Mouse (Mus musculus) hindbrain, embryonic 14.5 days (tissue): ENCODE data around the gene Baz2b. TPM values are rescaled to one million over a fixed set of nuclear protein-coding genes. Genes with fewer than 3 reads are reported as not detected.
A peak's percentile ranks its signal among the peaks of the same experiment; 100 is the strongest.

ENCODE experiments used
- ATAC-seq: fragments of 200-750 bp; cut with Nextera tagmentation; 2 replicates; pipeline ENCODE4 v1.8.0; 2017; ENCODE audit warnings: moderate number of reproducible peaks, mild to moderate bottlenecking, moderate TSS enrichment, moderate library complexity; ENCODE audit not compliant: low FRiP score
- DNase-seq: peaks from one replicate; pipeline ENCODE4 v3.0.0-alpha.2; 2015; ENCODE audit warnings: low spot score
- H3K27ac ChIP-seq: fragments of 300-500 bp; sonication (generic); 2 replicates; pipeline ENCODE4 v1.5.1; 2014; ENCODE audit warnings: mild to moderate bottlenecking, moderate library complexity
- H3K27me3 ChIP-seq: fragments of 300-500 bp; sonication (generic); 2 replicates; pipeline ENCODE4 v1.6.1; 2014; ENCODE audit warnings: mild to moderate bottlenecking, low read length, mixed read lengths; ENCODE audit not compliant: control insufficient read depth, insufficient read depth
- H3K36me3 ChIP-seq: fragments of 300-500 bp; sonication (generic); replicated peaks from 2 replicates; pipeline ENCODE4 v1.6.1; 2014; ENCODE audit not compliant: control insufficient read depth, insufficient read depth
- H3K4me1 ChIP-seq: fragments of 300-500 bp; sonication (generic); replicated peaks from 2 replicates; pipeline ENCODE4 v1.6.1; 2014; ENCODE audit warnings: antibody characterized with exemption, low read length, mixed read lengths; ENCODE audit not compliant: control insufficient read depth, insufficient read depth
- H3K4me2 ChIP-seq: fragments of 300-500 bp; sonication (generic); replicated peaks from 2 replicates; pipeline ENCODE4 v1.6.1; 2014; ENCODE audit warnings: mild to moderate bottlenecking, moderate library complexity
- H3K4me3 ChIP-seq: fragments of 300-500 bp; sonication (generic); replicated peaks from 2 replicates; pipeline ENCODE4 v1.5.1; 2014; ENCODE audit warnings: mild to moderate bottlenecking, low read length
- H3K9ac ChIP-seq: fragments of 300-500 bp; sonication (generic); 2 replicates; pipeline ENCODE4 v1.6.1; 2014
- H3K9me3 ChIP-seq: fragments of 300-500 bp; sonication (generic); 2 replicates; pipeline ENCODE4 v1.6.1; 2016; ENCODE audit warnings: low read length; ENCODE audit not compliant: control insufficient read depth
- WGBS: fragments of 180-500 bp; shearing (Covaris S2); extraction: QIAGEN DNeasy Blood & Tissue Kit; methylation state at CpG from one replicate; pipeline ENCODE4 v1.1.7; 2014; 5-methylcytosine and 5-hydroxymethylcytosine counted together
- polyA plus RNA-seq: library from polyadenylated mRNA; unstranded; fragments of >200 nt; fragmentation: Nextera tagmentation; extraction: Ambion mirVana; gene quantifications from 2 replicates; pipeline ENCODE4 v1.2.1, GENCODE M21; 2014

Gene Baz2b
- 78.5 and 81.2 TPM in 2 replicates for polyA plus RNA-seq

- ATAC-seq: peak; percentile 93
- peaks cover 16% of the 10 kb centered on the region; the same call in 1 of the 2 replicates for H3K36me3 ChIP-seq
- H3K27me3 ChIP-seq: no peaks in the 10 kb centered on the region
- H3K4me1 ChIP-seq: peaks cover 34% of the 10 kb centered on the region
- peak; percentile 90 for DNase-seq
- H3K9ac ChIP-seq: peak within 1 kb of the TSS; percentile 91
- peak within 1 kb of the TSS; percentile 93 for H3K4me3 ChIP-seq
- peak within 1 kb of the TSS; percentile 89 for H3K4me2 ChIP-seq
- WGBS: under 1% methylated on average over 65 of the region's 109 CpGs
- H3K9me3 ChIP-seq: no peaks in the 10 kb centered on the region
- H3K27ac ChIP-seq: peak within 1 kb of the TSS; percentile 94
Measured at GRCm38 (mm10) chr2:60209703-60210651, at the start of gene Baz2b, which contains the start of gene March7. Gene Baz2b (minus strand): TSS chr2:60209839. Gene March7 (plus strand): TSS chr2:60209887.

- 94% methylated on average over 5 of the region's 5 CpGs for WGBS
- Histone ChIP-seq H3K9ac (no peak overlapping the region), H3K4me2 (no peak overlapping the region), H3K9me3 (no peaks in the 10 kb centered on the region), H3K4me1 (no peaks in the 10 kb centered on the region), H3K4me3 (no peak overlapping the region), H3K36me3 (0 out of 2 replicates have a peak, but pooled peaks cover 1% of the 10 kb centered on the region), H3K27me3 (no peaks in the 10 kb centered on the region), H3K27ac (no peak overlapping the region)
- DNase-seq (no peak), ATAC-seq (no peak)
Measured at GRCm38 (mm10) chr2:60259186-60259585, 49.5 kb upstream of the Baz2b start.

DNA sequence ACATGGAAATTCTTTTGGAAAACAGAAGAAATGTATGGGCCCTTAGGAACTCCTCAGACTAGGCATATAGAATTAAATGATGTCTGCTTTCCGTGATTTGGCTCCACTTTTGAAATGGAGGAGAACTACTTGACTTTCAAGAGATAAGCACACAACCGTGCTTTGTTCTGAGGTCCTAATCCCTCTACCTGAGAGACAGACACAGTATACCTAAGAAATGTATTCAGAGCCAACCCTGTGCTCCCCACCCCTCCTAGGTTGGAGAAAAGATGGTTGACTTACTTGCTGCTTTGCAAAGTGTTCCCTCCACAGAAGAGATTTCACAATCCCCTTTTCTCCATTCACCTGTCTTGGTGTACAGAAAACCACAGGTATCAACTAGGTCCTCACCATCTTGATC, 47.1 kb upstream of the Baz2b start:
- ATAC-seq (no peak), DNase-seq (no peak)
- Histone ChIP-seq H3K4me3 (no peak overlapping the region), H3K4me2 (no peak overlapping the region), H3K9me3 (no peaks in the 10 kb centered on the region), H3K36me3 (0 out of 2 replicates have a peak, but pooled peaks cover 2% of the 10 kb centered on the region), H3K4me1 (no peaks in the 10 kb centered on the region), H3K9ac (no peak overlapping the region), H3K27me3 (no peaks in the 10 kb centered on the region), H3K27ac (no peak overlapping the region)
- 92% methylated on average over 2 of the region's 2 CpGs for WGBS

DNA sequence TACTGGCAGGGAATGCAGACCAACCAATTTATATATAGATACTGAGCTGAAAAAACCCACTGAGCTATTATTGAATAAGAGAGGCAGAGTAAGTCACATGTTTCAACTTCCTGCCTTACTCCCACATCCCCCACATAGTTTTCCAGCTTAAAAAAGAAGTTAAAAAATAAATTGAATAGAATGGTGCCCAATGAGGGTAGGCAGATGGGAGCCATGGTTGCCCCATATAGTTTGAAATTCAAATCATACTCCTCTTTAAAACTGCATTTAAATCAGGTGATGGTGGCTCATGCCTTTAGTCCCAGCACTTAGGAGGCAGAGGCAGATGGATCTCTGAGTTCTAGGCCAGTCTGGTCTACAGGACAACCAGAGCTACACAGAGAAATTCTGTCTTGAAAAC, 43.9 kb upstream of the Baz2b start:
- Histone ChIP-seq H3K27ac (no peak overlapping the region), H3K4me1 (no peaks in the 10 kb centered on the region), H3K4me3 (no peak overlapping the region), H3K9ac (no peak overlapping the region), H3K36me3 (peaks cover 15% of the 10 kb centered on the region; the same call in 1 of the 2 replicates), H3K4me2 (no peak overlapping the region), H3K9me3 (no peaks in the 10 kb centered on the region), H3K27me3 (no peaks in the 10 kb centered on the region)
- ATAC-seq (no peak), DNase-seq (no peak)

DNA sequence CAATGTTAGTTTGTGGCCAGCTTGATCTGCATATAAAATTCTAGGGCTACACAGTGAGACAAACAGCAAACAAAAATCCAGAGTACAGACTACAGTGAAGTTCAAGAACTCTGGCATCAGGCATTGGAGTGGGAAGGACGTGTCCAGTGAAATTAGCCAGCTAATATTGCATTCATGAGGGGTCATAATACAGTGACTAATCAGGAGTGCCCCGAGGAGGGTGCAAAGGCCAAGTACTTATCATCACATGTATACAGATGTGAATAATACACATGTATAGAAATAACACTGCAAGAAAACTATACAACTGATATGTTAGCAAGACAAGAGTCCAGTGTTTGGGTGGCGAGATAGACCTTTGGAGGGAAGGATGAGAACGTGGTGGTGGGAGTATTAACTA, 43.1 kb upstream of the Baz2b start:
- H3K9ac ChIP-seq: no peak overlapping the region
- H3K9me3 ChIP-seq: no peaks in the 10 kb centered on the region
- H3K27ac ChIP-seq: no peak overlapping the region
- H3K4me1 ChIP-seq: no peaks in the 10 kb centered on the region
- 87% methylated on average over 4 of the region's 4 CpGs for WGBS
- ATAC-seq (no peak), DNase-seq (no peak)
- no peaks in the 10 kb centered on the region for H3K27me3 ChIP-seq
- H3K4me3 ChIP-seq: no peak overlapping the region
- peaks cover 15% of the 10 kb centered on the region for H3K36me3 ChIP-seq
- no peak overlapping the region for H3K4me2 ChIP-seq

- no peak overlapping the region for H3K27ac ChIP-seq
- H3K4me1 ChIP-seq: no peaks in the 10 kb centered on the region
- H3K4me2 ChIP-seq: no peak overlapping the region
- H3K9me3 ChIP-seq: no peaks in the 10 kb centered on the region
- H3K4me3 ChIP-seq: no peak overlapping the region
- H3K36me3 ChIP-seq: peaks cover 92% of the 10 kb centered on the region
- 83% methylated on average over 7 of the region's 7 CpGs for WGBS
- DNase-seq: no peak
- no peak overlapping the region for H3K9ac ChIP-seq
- H3K27me3 ChIP-seq: no peaks in the 10 kb centered on the region
- no peak for ATAC-seq
Measured at GRCm38 (mm10) chr2:60234506-60234905, 24.9 kb upstream of the Baz2b start.

DNA sequence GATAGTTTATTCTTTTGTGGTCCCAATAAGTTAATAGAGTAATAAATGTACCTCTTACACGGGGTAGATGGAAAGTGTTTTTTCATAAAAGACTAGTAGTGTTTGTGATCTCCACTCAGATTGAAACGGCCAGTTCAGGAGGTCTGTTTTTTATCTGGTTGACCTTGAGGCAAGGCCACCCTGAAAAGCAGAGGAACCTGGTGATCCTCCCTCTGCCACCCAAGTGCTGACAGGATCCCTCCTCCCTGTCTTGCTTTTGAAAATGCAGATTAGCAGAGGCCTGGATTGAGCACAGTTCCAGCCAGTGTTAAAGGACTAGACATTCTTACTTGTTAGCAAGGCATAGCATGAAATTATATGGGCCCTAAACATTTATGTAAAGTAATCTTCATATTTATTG, 23.5 kb upstream of the Baz2b start:
- no peak overlapping the region for H3K27ac ChIP-seq
- no peaks in the 10 kb centered on the region for H3K27me3 ChIP-seq
- H3K36me3 ChIP-seq: peaks cover 82% of the 10 kb centered on the region
- DNase-seq (no peak), ATAC-seq (no peak)
- H3K9ac ChIP-seq: no peak overlapping the region
- no peak overlapping the region for H3K4me2 ChIP-seq
- H3K4me3 ChIP-seq: no peak overlapping the region
- H3K4me1 ChIP-seq: no peaks in the 10 kb centered on the region
- 84% methylated on average over 2 of the region's 2 CpGs for WGBS
- no peaks in the 10 kb centered on the region for H3K9me3 ChIP-seq

DNA sequence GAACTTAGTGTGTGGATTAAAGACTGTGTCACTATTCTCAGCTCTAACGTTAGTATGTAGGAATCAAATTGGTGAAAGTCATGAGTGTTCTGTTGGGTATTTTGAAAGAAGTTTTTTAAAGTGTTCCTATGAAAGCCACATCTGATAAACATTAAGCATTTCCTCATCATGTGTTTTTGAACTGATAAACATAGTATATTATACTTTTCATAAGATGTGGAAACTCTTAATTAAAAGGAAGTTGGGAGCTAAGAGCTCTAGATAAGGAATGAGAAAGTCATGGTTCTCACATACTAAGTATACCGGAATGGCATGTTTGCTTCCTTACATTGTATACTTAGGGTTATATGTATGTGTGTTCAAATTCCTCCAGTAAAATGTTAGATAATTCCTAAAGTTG, 20.7 kb upstream of the Baz2b start:
- 98% methylated on average over 2 of the region's 2 CpGs for WGBS
- H3K4me1 ChIP-seq: no peaks in the 10 kb centered on the region
- H3K4me3 ChIP-seq: no peak overlapping the region
- no peak for ATAC-seq
- H3K9me3 ChIP-seq: no peaks in the 10 kb centered on the region
- no peak overlapping the region for H3K4me2 ChIP-seq
- DNase-seq: no peak
- peaks cover 54% of the 10 kb centered on the region for H3K36me3 ChIP-seq
- no peak overlapping the region for H3K27ac ChIP-seq
- H3K9ac ChIP-seq: no peak overlapping the region
- H3K27me3 ChIP-seq: no peaks in the 10 kb centered on the region

GRCm38 (mm10) chr2:60228470-60228869, 18.8 kb upstream of the Baz2b start:
- Histone ChIP-seq H3K27ac (no peak overlapping the region), H3K9ac (no peak overlapping the region), H3K9me3 (no peaks in the 10 kb centered on the region), H3K27me3 (no peaks in the 10 kb centered on the region), H3K4me2 (no peak overlapping the region), H3K4me3 (no peak overlapping the region), H3K36me3 (peaks cover 39% of the 10 kb centered on the region), H3K4me1 (no peaks in the 10 kb centered on the region)
- DNase-seq (no peak), ATAC-seq (no peak)
- WGBS: 72% methylated on average over 1 of the region's 1 CpGs
